Mouse (Mus musculus) lung, postnatal 0 days (tissue): ENCODE results near the gene Ankzf1.
A peak's percentile ranks its signal among the peaks of the same experiment; 100 is the strongest.

Experiments
- CTCF ChIP-seq: IDR thresholded peaks from 2 replicates; pipeline ENCODE4 v1.5.1; 2016; ENCODE audit warnings: antibody characterized with exemption, mild to moderate bottlenecking
- EP300 ChIP-seq: IDR thresholded peaks from 2 replicates; pipeline ENCODE4 v1.6.1; 2016; ENCODE audit warnings: antibody characterized with exemption, mild to moderate bottlenecking, control low read depth

- TF ChIP-seq CTCF, result peak; percentile 32
- TF ChIP-seq EP300, result no peak
Measured at GRCm38 (mm10) chr1:75182160-75182559, 9.8 kb upstream of the Ankzf1 start.
